Mouse (Mus musculus) limb, embryonic 14.5 days (tissue): ENCODE data around the gene Mrpl41. TPM values are rescaled to one million over a fixed set of nuclear protein-coding genes. Genes with fewer than 3 reads are reported as not detected.
A peak's percentile ranks its signal among the peaks of the same experiment; 100 is the strongest.

Source experiments
- ATAC-seq: fragments of 200-750 bp; cut with Nextera tagmentation; 2 replicates; pipeline ENCODE4 v1.8.0; 2017; ENCODE audit warnings: low read depth, moderate number of reproducible peaks, moderate TSS enrichment; ENCODE audit not compliant: low FRiP score
- DNase-seq: peaks from one replicate; pipeline ENCODE4 v3.0.0-alpha.2; 2015; ENCODE audit warnings: low spot score
- H3K27ac ChIP-seq: fragments of 300-500 bp; sonication (generic); replicated peaks from 2 replicates; pipeline ENCODE4 v1.5.1; 2014; ENCODE audit warnings: low read depth, mild to moderate bottlenecking, low read length, moderate library complexity, mixed read lengths
- H3K27me3 ChIP-seq: fragments of 300-500 bp; sonication (generic); 2 replicates; pipeline ENCODE4 v1.6.1; 2014; ENCODE audit warnings: low read length, mixed read lengths; ENCODE audit not compliant: control insufficient read depth, insufficient read depth
- H3K36me3 ChIP-seq: fragments of 300-500 bp; sonication (generic); 2 replicates; pipeline ENCODE4 v1.6.1; 2014; ENCODE audit warnings: mild to moderate bottlenecking, low read length, moderate library complexity, mixed read lengths; ENCODE audit not compliant: control insufficient read depth, insufficient read depth
- H3K4me1 ChIP-seq: fragments of 300-500 bp; sonication (generic); 2 replicates; pipeline ENCODE4 v1.6.1; 2014; ENCODE audit warnings: antibody characterized with exemption, low read length, mixed read lengths; ENCODE audit not compliant: control insufficient read depth, insufficient read depth
- H3K4me2 ChIP-seq: fragments of 300-500 bp; sonication (generic); replicated peaks from 2 replicates; pipeline ENCODE4 v1.6.1; 2014; ENCODE audit warnings: low read depth, mild to moderate bottlenecking, low read length, moderate library complexity; ENCODE audit not compliant: severe bottlenecking
- H3K4me3 ChIP-seq: fragments of 300-500 bp; sonication (generic); replicated peaks from 2 replicates; pipeline ENCODE4 v1.5.1; 2014; ENCODE audit warnings: low read length
- H3K9ac ChIP-seq: fragments of 300-500 bp; sonication (generic); 2 replicates; pipeline ENCODE4 v1.6.1; 2014; ENCODE audit warnings: mild to moderate bottlenecking, low read depth, low read length, moderate library complexity; ENCODE audit not compliant: severe bottlenecking
- H3K9me3 ChIP-seq: fragments of 300-500 bp; sonication (generic); 2 replicates; pipeline ENCODE4 v1.6.1; 2016; ENCODE audit warnings: low read length; ENCODE audit not compliant: control insufficient read depth
- POLR2A ChIP-seq: fragments of 200-500 bp; IDR thresholded peaks from 2 replicates; pipeline ENCODE4 v1.8.0; 2012; ENCODE audit warnings: inconsistent platforms, mild to moderate bottlenecking, moderate library complexity, borderline replicate concordance; ENCODE audit not compliant: insufficient read depth, insufficient read length; ENCODE audit errors: extremely low read depth
- WGBS: fragments of 180-500 bp; shearing (Covaris S2); extraction: QIAGEN DNeasy Blood & Tissue Kit; methylation state at CpG from one replicate; pipeline ENCODE4 v1.1.7; 2014; 5-methylcytosine and 5-hydroxymethylcytosine counted together
- polyA plus RNA-seq, 2 experiments: library from polyadenylated mRNA; depleted of rRNA in 1 of 2; stranded (reverse) in 1 of 2; unstranded in 1 of 2; fragments of >200 nt; fragmentation: Nextera tagmentation in 1 of 2; extraction: Ambion mirVana in 1 of 2; gene quantifications; 2 replicates each; pipeline versions ENCODE4 v1.2.1 to v1.2.3; 2012 to 2014

Mrpl41 gene
- 63.6 and 81.9 TPM in 2 replicates for polyA plus RNA-seq (2012; rRNA removed)
- polyA plus RNA-seq (2014; fragmentation: Nextera tagmentation; extraction: Ambion mirVana) = 133 and 136 TPM in 2 replicates

GRCm38 (mm10) chr2:24974906-24975703 lies at the start of gene Mrpl41:
Gene Mrpl41 (minus strand): TSS chr2:24975098.
- peak within 1 kb of the TSS; percentile 86 for H3K27ac ChIP-seq
- no peaks in the 10 kb centered on the region for H3K9me3 ChIP-seq
- DNase-seq (peak; percentile 98), ATAC-seq (peak; percentile 99)
- TF ChIP-seq POLR2A = peak; percentile 90; the same call in 1 of the 2 replicates
- H3K27me3 ChIP-seq = no peaks in the 10 kb centered on the region
- under 1% methylated on average over 60 of the region's 64 CpGs for WGBS
- peak within 1 kb of the TSS; percentile 61 for H3K9ac ChIP-seq
- peaks cover 9% of the 10 kb centered on the region for H3K4me1 ChIP-seq
- peaks cover 24% of the 10 kb centered on the region for H3K36me3 ChIP-seq
- peak within 1 kb of the TSS; percentile 53 for H3K4me3 ChIP-seq
- peak within 1 kb of the TSS; percentile 98 for H3K4me2 ChIP-seq

DNA sequence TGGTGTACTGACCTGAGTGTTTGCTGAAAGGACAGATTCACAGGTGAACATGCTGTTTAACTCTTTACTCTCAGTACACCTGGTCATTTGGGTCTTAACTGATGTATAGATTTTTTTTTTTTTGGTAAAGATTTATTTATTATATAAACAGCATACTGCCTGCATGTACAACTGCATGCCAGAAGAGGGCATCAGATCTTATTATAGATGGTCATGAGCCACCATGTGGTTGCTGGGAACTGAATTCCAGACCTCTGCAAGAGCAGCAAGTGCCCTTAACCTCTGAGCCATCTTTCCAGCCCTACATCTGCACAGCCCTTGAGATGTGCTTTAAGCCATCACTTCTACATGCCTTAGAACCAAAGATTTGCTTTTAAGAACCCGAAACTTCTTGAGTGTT lies 47.8 kb upstream of the Mrpl41 start:
- DNase-seq = no peak
- no peaks in the 10 kb centered on the region for H3K27me3 ChIP-seq
- no peak overlapping the region for H3K9ac ChIP-seq
- H3K4me1 ChIP-seq = no peaks in the 10 kb centered on the region
- no peak for ATAC-seq
- WGBS = 81% methylated on average over 1 of the region's 1 CpGs
- TF ChIP-seq POLR2A = no peak
- H3K4me2 ChIP-seq = no peak overlapping the region
- no peak overlapping the region for H3K27ac ChIP-seq
- no peaks in the 10 kb centered on the region for H3K36me3 ChIP-seq
- no peak overlapping the region for H3K4me3 ChIP-seq
- H3K9me3 ChIP-seq = no peaks in the 10 kb centered on the region

GRCm38 (mm10) chr2:25008250-25008649 lies 33.4 kb upstream of the Mrpl41 start:
- no peaks in the 10 kb centered on the region for H3K9me3 ChIP-seq

GRCm38 (mm10) chr2:25006767-25007166 lies 31.9 kb upstream of the Mrpl41 start:
- 91% methylated on average over 1 of the region's 1 CpGs for WGBS
- DNase-seq = no peak
- TF ChIP-seq POLR2A = no peak
- no peak overlapping the region for H3K27ac ChIP-seq
- H3K4me2 ChIP-seq = no peak overlapping the region
- H3K4me3 ChIP-seq = no peak overlapping the region
- H3K9me3 ChIP-seq = no peaks in the 10 kb centered on the region
- H3K4me1 ChIP-seq = no peaks in the 10 kb centered on the region
- no peak overlapping the region for H3K9ac ChIP-seq
- no peak for ATAC-seq
- no peaks in the 10 kb centered on the region for H3K27me3 ChIP-seq
- H3K36me3 ChIP-seq = no peaks in the 10 kb centered on the region

More at GRCm38 (mm10) chr2:25008250-25008649, 33.4 kb upstream of the Mrpl41 start:
- Histone ChIP-seq H3K36me3 (no peaks in the 10 kb centered on the region), H3K4me1 (no peaks in the 10 kb centered on the region), H3K4me3 (no peak overlapping the region), H3K4me2 (no peak overlapping the region), H3K9ac (no peak overlapping the region), H3K27ac (no peak overlapping the region), H3K27me3 (no peaks in the 10 kb centered on the region)
- DNase-seq (no peak), ATAC-seq (no peak)
- TF ChIP-seq POLR2A = no peak

- no peak overlapping the region for H3K4me3 ChIP-seq
- H3K27me3 ChIP-seq = no peaks in the 10 kb centered on the region
- no peaks in the 10 kb centered on the region for H3K4me1 ChIP-seq
- no peaks in the 10 kb centered on the region for H3K9me3 ChIP-seq
- WGBS = 78% methylated on average over 9 of the region's 9 CpGs
- no peak for ATAC-seq
- no peak for TF ChIP-seq POLR2A
- H3K9ac ChIP-seq = no peak overlapping the region
- no peak for DNase-seq
- no peak overlapping the region for H3K27ac ChIP-seq
- no peaks in the 10 kb centered on the region for H3K36me3 ChIP-seq
- H3K4me2 ChIP-seq = no peak overlapping the region
These were observed 29.3 kb upstream of the Mrpl41 start for GRCm38 (mm10) chr2:25003946-25004786.
